Mouse (Mus musculus): ENCODE measurements at regions not wholly inside any gene's neighbourhood (a gene's known extent, or its start where the extent isn't known, plus 50 kb on each side); places are given as distances from the start of the nearest gene placed in this dataset.

- WGBS, result 92% methylated on average over 8 of the region's 8 CpGs
Measured at GRCm38 (mm10) chr3:41233439-41233838, 150.6 kb upstream of the Pgrmc2 start.

GRCm38 (mm10) chr3:41230961-41231377 lies 148.1 kb upstream of the Pgrmc2 start:
- Histone ChIP-seq H3K27ac (ENCODE audit: insufficient read depth, low read length) (no peak overlapping the region), H3K4me3 (ENCODE audit: extremely low read depth, insufficient read depth, insufficient read length) (no peak overlapping the region)

More at GRCm38 (mm10) chr3:41233439-41233838, 150.6 kb upstream of the Pgrmc2 start:
- no peak for DNase-seq (ENCODE audit: low read depth in 1 of 2, low spot score in 2 of 2)
- Histone ChIP-seq H3K4me1 (ENCODE audit: control insufficient read depth, insufficient read depth, insufficient read length) (no peaks in the 10 kb centered on the region; the same call in 1 of the 2 replicates), H3K27ac (ENCODE audit: insufficient read depth, low read length) (no peak overlapping the region), H3K36me3 (ENCODE audit: control insufficient read depth, insufficient read depth, low read length) (no peaks in the 10 kb centered on the region), H3K4me3 (ENCODE audit: extremely low read depth, insufficient read depth, insufficient read length) (no peak overlapping the region), H3K27me3 (ENCODE audit: control insufficient read depth, insufficient read depth, low read length) (no peaks in the 10 kb centered on the region)
- TF ChIP-seq CTCF (IDR thresholded peaks at IDR 0.05; ENCODE audit: extremely low read depth, insufficient read depth, insufficient read length, insufficient replicate concordance) (no peak), POLR2A (IDR thresholded peaks at IDR 0.05; ENCODE audit: low read depth, low read length) (no peak)

GRCm38 (mm10) chr3:41229493-41229892 lies 146.6 kb upstream of the Pgrmc2 start:
- DNase-seq (ENCODE audit: low read depth in 1 of 2, low spot score in 2 of 2), result no peak
- Histone ChIP-seq H3K4me1 (ENCODE audit: control insufficient read depth, insufficient read depth, insufficient read length) (no peaks in the 10 kb centered on the region), H3K27me3 (ENCODE audit: control insufficient read depth, insufficient read depth, low read length) (no peaks in the 10 kb centered on the region), H3K4me3 (ENCODE audit: extremely low read depth, insufficient read depth, insufficient read length) (no peak overlapping the region), H3K27ac (ENCODE audit: insufficient read depth, low read length) (no peak overlapping the region), H3K36me3 (ENCODE audit: control insufficient read depth, insufficient read depth, low read length) (no peaks in the 10 kb centered on the region)
- WGBS, result 27% methylated on average over 2 of the region's 2 CpGs
- TF ChIP-seq POLR2A (IDR thresholded peaks at IDR 0.05; ENCODE audit: low read depth, low read length), result no peak
- no peak for TF ChIP-seq CTCF (IDR thresholded peaks at IDR 0.05; ENCODE audit: extremely low read depth, insufficient read depth, insufficient read length, insufficient replicate concordance)

More at GRCm38 (mm10) chr3:41230961-41231377, 148.1 kb upstream of the Pgrmc2 start:
- Histone ChIP-seq H3K36me3 (ENCODE audit: control insufficient read depth, insufficient read depth, low read length) (no peaks in the 10 kb centered on the region), H3K4me1 (ENCODE audit: control insufficient read depth, insufficient read depth, insufficient read length) (no peaks in the 10 kb centered on the region; the same call in 1 of the 2 replicates), H3K27me3 (ENCODE audit: control insufficient read depth, insufficient read depth, low read length) (no peaks in the 10 kb centered on the region)
- TF ChIP-seq POLR2A (IDR thresholded peaks at IDR 0.05; ENCODE audit: low read depth, low read length) (no peak), CTCF (IDR thresholded peaks at IDR 0.05; ENCODE audit: extremely low read depth, insufficient read depth, insufficient read length, insufficient replicate concordance) (no peak)
- WGBS, result 77% methylated on average over 3 of the region's 3 CpGs
- DNase-seq (ENCODE audit: low read depth in 1 of 2, low spot score in 2 of 2), result no peak

GRCm38 (mm10) chr3:41228536-41228935 lies 145.7 kb upstream of the Pgrmc2 start:
- DNase-seq (ENCODE audit: low read depth in 1 of 2, low spot score in 2 of 2), result peak in 1 of 2 experiments; percentile 11
- WGBS, result 1% methylated on average over 7 of the region's 7 CpGs
- TF ChIP-seq POLR2A (IDR thresholded peaks at IDR 0.05; ENCODE audit: low read depth, low read length), result no peak
- no peak for TF ChIP-seq CTCF (IDR thresholded peaks at IDR 0.05; ENCODE audit: extremely low read depth, insufficient read depth, insufficient read length, insufficient replicate concordance)
- Histone ChIP-seq H3K4me3 (ENCODE audit: extremely low read depth, insufficient read depth, insufficient read length) (no peak overlapping the region), H3K36me3 (ENCODE audit: control insufficient read depth, insufficient read depth, low read length) (no peaks in the 10 kb centered on the region), H3K27ac (ENCODE audit: insufficient read depth, low read length) (no peak overlapping the region), H3K4me1 (ENCODE audit: control insufficient read depth, insufficient read depth, insufficient read length) (no peaks in the 10 kb centered on the region), H3K27me3 (ENCODE audit: control insufficient read depth, insufficient read depth, low read length) (no peaks in the 10 kb centered on the region)

- Histone ChIP-seq H3K4me3 (ENCODE audit: extremely low read depth, insufficient read depth, insufficient read length) (no peak overlapping the region), H3K4me1 (ENCODE audit: control insufficient read depth, insufficient read depth, insufficient read length) (no peaks in the 10 kb centered on the region), H3K36me3 (ENCODE audit: control insufficient read depth, insufficient read depth, low read length) (no peaks in the 10 kb centered on the region), H3K27me3 (ENCODE audit: control insufficient read depth, insufficient read depth, low read length) (no peaks in the 10 kb centered on the region), H3K27ac (ENCODE audit: insufficient read depth, low read length) (no peak overlapping the region)
- no peak for DNase-seq (ENCODE audit: low read depth in 1 of 2, low spot score in 2 of 2)
- TF ChIP-seq CTCF (IDR thresholded peaks at IDR 0.05; ENCODE audit: extremely low read depth, insufficient read depth, insufficient read length, insufficient replicate concordance), result no peak
- no peak for TF ChIP-seq POLR2A (IDR thresholded peaks at IDR 0.05; ENCODE audit: low read depth, low read length)
Measured at GRCm38 (mm10) chr3:41220746-41221145, 137.9 kb upstream of the Pgrmc2 start.

GRCm38 (mm10) chr3:41217770-41218169 lies 134.9 kb upstream of the Pgrmc2 start:
- no peaks in the 10 kb centered on the region for H3K27me3 ChIP-seq (ENCODE audit: control insufficient read depth, insufficient read depth, low read length)
- no peaks in the 10 kb centered on the region for H3K4me1 ChIP-seq (ENCODE audit: control insufficient read depth, insufficient read depth, insufficient read length)
- no peak for DNase-seq (ENCODE audit: low read depth in 1 of 2, low spot score in 2 of 2)
- no peaks in the 10 kb centered on the region for H3K36me3 ChIP-seq (ENCODE audit: control insufficient read depth, insufficient read depth, low read length)
- WGBS, result 94% methylated on average over 3 of the region's 3 CpGs
- no peak overlapping the region for H3K27ac ChIP-seq (ENCODE audit: insufficient read depth, low read length)
- H3K4me3 ChIP-seq (ENCODE audit: extremely low read depth, insufficient read depth, insufficient read length), result no peak overlapping the region
- TF ChIP-seq POLR2A (IDR thresholded peaks at IDR 0.05; ENCODE audit: low read depth, low read length) (no peak), CTCF (IDR thresholded peaks at IDR 0.05; ENCODE audit: extremely low read depth, insufficient read depth, insufficient read length, insufficient replicate concordance) (no peak)

- H3K27me3 ChIP-seq (ENCODE audit: control insufficient read depth, insufficient read depth, low read length), result no peaks in the 10 kb centered on the region
- H3K36me3 ChIP-seq (ENCODE audit: control insufficient read depth, insufficient read depth, low read length), result no peaks in the 10 kb centered on the region
- DNase-seq (ENCODE audit: low read depth in 1 of 2, low spot score in 2 of 2), result no peak
- H3K27ac ChIP-seq (ENCODE audit: insufficient read depth, low read length), result no peak overlapping the region
- H3K4me1 ChIP-seq (ENCODE audit: control insufficient read depth, insufficient read depth, insufficient read length), result no peaks in the 10 kb centered on the region
- no peak overlapping the region for H3K4me3 ChIP-seq (ENCODE audit: extremely low read depth, insufficient read depth, insufficient read length)
- WGBS, result 90% methylated on average over 2 of the region's 2 CpGs
- TF ChIP-seq POLR2A (IDR thresholded peaks at IDR 0.05; ENCODE audit: low read depth, low read length) (no peak), CTCF (IDR thresholded peaks at IDR 0.05; ENCODE audit: extremely low read depth, insufficient read depth, insufficient read length, insufficient replicate concordance) (no peak)
Measured at GRCm38 (mm10) chr3:41213533-41213932, 130.7 kb upstream of the Pgrmc2 start.
